Mouse (Mus musculus) yolk sac, embryonic 10.5 days (tissue): ENCODE measurements around the gene Sfn.

Experiments
- DNase-seq: peaks from one replicate; pipeline ENCODE4 v3.0.0-alpha.2; 2017; ENCODE audit warnings: low spot score

Gene Sfn

DNA sequence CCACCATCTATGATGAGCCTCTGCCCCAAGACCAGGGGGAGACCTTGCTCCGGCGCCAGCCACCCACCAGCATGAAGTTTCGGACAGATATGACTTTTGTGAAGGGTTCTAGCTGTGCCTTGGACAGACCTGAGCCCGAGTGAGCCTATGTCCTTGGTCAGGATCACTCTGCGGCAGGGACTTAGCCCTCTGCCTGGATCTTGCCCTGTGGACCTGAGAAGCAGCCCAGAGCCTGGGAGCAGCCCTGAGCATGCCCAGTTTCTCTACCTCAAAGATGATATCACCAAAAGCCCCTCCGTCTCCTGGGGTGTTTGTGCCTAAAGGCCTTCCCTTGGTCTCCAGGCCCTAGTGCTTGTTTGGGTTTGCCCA, 18.3 kb downstream of the Sfn start:
- DNase-seq, result no peak

DNA sequence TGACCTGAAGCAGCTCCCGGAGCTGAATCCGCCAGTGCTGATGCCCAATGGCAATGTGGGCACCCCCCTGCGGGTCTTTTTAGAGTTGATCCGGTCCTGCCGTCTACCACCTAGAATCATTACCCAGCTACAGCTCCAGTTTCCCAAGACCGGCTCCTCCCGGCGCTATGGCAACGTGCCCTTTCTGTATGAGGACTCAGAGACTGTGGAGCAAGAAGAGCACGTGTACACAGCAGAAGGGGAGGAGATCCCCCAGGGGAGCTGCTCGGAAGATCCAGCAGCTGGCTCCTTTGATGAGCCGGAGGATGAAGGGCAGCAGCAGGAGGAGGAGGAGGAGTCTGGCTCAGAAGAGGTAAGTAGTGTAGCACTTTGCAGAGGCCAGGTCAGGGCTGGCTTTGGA, 24.0 kb downstream of the Sfn start:
- no peak for DNase-seq

DNA sequence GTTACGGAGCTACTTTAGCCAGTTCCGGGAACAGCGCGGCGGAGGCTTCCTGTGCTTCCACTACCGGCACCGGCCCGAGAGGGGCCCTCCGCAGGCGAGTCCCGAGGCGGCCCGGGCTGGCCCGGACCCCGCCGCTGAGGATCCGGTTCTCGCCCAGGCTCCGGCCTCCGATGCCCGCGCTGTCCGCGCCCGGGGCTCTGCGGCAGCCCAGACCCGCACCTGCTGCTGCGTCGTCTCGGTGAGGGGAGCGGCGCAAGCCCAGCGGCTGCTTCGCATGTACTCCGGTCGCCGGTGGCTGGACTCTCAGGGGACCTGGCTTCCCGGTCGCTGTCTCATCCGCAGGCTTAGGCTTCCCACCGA, 27.1 kb downstream of the Sfn start:
- no peak for DNase-seq

DNA sequence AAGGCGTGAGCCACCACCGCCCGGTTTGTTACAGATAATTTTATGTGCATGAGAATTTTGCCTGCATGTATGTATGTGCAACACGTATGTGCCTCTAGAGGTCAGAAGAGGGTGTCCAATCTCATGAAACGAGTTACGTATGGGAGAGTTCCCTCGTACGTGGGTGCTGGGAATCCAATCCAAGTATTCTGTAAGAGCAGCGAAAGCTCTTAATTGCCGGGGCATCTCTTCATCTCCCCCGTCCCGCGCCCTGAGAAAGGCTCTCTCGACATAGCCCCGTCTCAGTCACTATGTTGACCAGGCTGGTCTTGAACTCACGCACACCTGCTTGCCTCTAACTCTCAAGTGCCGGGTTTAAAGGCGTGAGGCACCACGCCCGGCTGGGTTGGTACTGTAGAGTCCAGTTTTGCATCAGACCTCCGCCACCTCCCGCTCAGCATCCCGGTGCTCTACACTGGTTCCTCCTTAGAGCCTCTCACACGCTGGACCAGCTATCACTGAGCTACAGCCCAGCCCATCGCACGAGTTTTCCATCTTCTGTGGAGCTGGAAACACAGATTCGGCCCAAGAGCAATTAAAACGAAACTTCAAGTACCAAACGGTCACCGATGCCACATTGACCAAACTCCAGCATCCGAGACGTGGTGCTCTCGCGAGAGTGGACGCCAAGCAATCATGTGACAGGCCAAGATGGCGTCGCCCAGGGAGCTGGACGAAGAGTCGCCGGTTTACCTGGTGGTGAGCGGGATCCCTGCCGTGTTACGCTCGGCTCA, 27.7 kb downstream of the Sfn start, which contains the start of gene Gpatch3:
Gene Gpatch3 (plus strand): TSS at position 676 of the 773 bp plus-strand sequence.
- peak; percentile 89 for DNase-seq

DNA sequence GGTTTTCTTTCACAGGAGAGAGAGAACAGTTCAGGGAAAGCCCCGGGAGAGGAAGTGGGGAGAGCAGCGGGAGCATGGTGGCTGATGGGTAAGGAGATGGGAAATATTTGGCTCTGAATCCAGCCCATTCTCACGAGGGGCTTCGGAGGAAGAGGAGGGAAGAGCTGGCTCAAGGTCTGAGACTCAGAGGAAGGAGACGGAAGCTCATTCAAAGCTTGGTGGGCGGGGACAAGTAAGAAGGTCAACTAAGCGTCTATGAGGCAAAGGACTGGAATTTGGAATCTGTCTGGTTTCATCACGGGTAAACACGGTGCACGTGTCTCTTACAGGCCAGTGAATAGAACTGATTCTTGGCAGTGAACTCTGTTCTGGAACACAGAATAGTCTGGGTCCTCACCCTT, 31.9 kb downstream of the Sfn start:
- peak; percentile 85 for DNase-seq

DNA sequence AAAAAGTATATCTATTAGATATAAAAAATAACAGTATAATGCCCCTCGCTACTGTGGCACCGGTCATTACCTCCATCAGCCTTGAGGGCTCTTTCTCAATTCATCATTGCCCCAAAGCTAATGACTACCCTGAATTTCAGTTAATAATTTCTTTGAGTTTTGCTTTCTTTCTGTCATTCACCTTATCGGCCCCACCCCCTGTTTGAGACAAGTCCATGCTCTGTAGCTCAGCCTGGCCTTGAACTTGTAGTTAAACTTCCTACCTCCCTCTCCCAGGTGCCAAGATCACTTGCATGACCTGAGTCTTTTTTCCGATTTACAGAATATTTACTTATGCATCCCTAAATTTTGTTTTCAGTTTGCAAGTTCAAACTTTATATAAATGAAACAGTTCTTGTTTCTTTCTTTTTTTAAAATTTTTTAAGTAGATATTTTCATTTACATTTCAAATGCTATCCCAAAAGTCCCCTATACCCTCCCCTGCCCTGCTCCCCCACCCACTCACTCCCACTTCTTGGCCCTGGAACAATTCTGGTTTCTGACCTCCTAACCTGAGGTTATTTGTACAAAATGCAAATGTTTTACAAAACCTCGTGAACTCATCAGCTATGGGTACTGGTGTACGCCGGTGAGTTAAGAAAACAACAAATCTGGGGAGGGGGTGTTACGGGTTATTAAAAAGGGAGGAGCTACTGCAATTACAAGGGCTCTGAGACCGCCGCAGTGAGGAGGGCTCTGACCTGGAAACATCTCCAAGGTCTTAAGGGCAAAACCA, 32.5 kb downstream of the Sfn start:
- DNase-seq, result peak; percentile 39

DNA sequence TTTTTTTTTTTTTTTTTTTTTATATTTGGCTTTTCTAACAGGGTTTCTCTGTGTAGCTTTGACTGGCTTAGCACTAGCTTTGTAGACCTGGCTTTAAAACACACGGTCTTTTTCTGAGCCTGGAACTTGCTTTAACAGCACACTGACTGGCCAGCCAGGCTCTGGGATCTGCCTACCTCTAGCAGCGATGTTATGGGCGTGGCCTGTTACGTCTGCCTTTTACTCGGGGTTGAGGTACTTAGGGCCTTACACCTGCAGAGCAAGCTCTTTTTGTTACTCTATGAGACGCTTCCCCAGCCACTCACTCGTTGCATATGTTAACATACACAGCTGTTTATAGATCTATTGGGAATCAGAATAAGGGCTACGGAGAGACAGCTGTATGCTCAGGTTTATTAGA, 34.7 kb downstream of the Sfn start:
- no peak for DNase-seq

DNA sequence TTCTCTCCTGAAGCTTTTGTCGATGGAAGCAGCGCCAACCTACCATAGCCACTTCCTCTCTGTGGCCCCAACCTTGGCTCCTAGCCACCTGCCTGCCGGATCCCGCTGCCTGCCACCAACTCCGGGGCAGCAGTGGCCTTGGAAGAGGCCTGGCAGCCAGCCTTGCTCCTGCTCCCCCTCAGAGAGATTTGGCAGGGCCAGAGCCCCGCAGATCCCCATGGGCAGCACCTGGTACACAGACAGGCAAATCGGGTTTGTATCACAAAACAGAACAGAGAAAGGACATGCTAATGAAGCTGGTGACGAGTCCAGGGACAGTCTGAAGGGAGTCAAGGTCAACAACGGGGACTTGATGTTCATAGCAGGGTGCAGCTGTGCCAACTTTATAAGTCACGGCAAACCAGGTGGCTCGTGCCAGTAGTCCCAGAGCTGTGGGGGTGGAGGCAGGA, 38.8 kb downstream of the Sfn start:
- no peak for DNase-seq

DNA sequence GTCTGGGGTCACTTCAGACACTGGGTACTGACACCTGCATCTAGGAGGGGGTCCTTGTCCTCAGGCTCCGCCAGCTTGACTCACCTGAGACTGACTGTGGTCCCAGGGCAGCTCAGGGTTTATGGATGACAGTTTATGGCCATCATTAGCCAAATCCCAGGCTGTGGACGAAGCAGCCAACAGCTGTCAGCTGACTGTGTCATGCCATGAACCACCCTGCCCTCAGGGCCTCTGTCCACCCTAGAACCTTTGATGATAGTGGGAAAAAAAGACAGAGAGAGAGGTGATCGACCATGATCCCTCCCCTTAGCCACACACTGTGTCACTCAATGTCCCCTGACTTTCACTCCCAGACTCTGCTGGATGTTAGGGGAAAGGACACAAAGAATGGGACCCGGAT, 40.3 kb downstream of the Sfn start:
- no peak for DNase-seq

DNA sequence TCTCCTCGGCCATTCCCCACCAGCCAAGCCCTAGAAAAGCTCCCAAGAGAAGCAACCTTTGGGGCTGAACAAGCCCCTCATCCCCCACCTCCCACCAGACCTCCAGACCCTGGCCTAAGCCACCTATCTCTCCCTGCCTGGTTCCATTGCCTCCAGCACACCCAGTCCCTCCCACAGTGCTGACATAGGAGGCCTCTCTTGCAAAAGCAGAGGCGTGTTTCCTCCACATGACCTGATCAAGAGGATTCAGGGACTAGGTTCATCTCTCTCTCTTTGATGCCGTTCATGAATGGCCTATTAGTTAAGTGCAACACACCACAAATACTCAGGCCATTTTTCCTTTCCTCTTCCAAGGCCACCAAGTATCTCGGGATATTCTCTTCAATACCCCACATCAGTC, 42.1 kb downstream of the Sfn start:
- no peak for DNase-seq

DNA sequence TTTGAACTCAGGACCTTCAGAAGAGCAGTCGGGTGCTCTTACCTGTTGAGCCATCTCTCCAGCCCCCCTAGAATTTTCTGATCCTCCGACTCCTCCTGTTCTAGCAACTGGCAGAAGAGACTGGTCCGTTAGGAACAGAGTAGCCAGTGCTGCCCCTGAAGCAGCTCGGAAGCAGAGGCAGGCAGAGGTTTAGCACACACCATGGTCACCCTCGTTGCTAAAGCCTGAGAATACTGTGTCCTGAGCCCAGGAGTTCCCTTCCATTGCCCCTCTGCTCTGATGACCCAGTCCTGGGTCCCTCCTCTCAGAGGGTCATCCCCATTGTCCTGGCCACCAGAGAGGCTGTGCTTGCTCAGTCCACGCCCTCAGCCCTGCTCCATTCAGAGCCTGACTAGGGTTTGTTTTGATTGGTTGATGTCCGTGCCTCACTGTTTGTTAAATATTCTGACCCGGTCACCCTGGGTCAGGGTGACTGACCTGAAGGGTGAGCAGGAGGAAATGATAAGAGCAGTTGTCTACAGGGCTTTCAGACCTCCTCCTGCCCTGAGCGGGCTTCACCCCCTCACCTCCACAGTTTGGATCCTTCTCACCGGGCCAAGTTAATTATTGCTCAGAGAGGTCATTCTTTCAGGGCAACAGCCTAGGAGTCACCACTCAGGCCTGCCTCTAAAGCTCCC, 44.8 kb downstream of the Sfn start:
- peak; percentile 89 for DNase-seq

DNA sequence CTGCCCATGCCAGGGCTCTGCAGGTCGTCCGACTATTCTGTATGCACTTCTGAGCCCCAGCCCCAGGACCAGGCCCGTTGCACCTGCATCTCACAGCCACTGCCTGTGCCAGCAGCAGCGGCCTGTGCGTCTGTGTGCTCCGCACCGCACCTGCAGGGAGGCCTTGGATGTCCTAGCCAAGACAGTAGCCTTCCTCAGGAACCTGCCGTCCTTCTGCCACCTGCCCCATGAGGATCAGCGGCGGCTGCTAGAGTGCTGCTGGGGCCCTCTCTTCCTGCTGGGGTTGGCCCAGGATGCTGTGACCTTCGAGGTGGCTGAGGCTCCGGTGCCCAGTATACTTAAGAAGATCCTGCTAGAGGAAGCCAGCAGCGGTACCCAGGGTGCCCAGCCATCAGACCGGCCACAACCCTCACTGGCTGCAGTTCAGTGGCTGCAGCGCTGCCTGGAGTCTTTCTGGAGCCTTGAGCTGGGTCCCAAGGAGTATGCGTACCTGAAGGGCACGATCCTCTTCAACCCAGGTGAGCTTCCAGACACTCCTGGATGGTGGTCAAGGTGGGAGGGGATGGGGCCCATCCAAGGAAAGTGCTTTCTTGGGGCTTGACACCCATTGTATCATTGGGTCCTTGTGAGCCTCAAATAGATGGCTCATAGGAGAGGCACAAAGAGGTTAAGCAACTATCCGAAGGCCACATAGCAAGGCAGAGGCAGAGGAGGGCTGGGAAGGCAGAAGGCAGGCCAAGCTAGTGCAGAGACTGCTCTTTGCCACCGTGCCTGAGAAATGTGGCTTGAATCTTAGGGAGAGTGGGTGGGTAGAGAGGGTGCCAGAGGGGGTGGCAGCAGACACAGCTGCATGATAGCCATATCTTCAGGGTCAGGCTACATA, 48.3 kb downstream of the Sfn start:
- DNase-seq, result no peak

DNA sequence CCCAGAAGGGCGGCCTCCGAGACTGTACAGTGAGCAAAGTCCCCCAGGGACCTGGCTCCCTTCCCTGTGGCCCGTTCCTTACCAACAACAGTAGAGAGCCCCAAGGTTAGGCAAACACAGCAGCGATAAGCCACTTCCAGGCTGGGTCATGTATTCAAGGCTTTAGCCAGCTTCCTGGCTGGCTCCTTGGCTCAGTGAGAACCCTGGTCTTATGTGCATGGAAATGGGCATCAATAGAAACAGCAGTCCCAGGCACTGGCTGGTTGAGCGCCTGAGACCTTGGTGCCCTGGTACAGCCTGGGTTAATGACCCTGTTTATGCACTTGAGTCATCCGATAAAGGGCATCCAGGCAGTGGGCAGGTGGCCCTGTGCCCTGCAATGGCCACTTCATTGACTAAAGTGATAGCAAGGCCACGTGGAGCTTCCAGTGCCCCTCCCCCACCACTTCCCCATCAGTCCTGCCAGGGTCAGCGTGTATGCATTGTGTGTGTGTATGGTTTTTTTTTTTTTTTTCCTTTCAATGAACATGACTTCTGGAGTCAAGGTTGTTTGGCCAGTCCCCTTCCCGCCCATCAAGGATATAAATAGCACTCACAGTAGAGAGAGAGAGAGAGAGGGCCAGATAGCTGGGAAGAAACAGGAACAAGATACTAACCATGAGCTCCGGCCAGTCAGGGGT, 49.1 kb downstream of the Sfn start, which contains the start of gene Nr0b2:
Gene Nr0b2 (plus strand): TSS at position 609 of the 680 bp plus-strand sequence.
- DNase-seq, result peak; percentile 52

DNA sequence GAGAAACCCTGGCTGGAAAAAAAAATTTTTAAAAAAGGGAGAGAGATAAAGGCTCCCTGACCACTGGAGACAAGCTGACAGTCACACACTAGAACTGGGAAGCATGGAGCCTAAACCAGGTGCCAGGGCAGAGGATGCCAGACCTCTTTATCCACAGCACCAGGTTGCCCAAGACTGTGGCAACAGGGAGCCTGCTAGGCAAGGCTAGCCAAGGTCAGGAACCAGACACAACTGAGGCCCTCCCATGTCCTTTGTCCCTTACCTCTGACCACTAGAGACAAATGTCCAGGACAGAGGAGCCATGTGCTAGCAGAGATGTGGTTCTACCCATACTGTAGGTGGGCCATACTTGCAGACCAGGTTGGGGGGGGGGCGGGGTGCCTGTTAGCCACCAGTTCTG, 49.9 kb downstream of the Sfn start:
- no peak for DNase-seq
